Mouse (Mus musculus) testis, adult 2 months (tissue): ENCODE data around the gene Ski. TPM values are rescaled to one million over a fixed set of nuclear protein-coding genes. Genes with fewer than 3 reads are reported as not detected.

Experiments used
- H3K27ac ChIP-seq: fragments of 200-500 bp; 2 replicates; pipeline ENCODE4 v1.5.1; 2012; ENCODE audit warnings: low read depth, low read length; ENCODE audit not compliant: control insufficient read depth, insufficient read depth
- H3K27me3 ChIP-seq: fragments of 200-500 bp; 2 replicates; pipeline ENCODE4 v1.6.1; 2012; ENCODE audit warnings: mild to moderate bottlenecking, low read length, moderate library complexity; ENCODE audit not compliant: control insufficient read depth, insufficient read depth
- H3K36me3 ChIP-seq: fragments of 200-500 bp; 2 replicates; pipeline ENCODE4 v1.6.1; 2012; ENCODE audit warnings: mild to moderate bottlenecking, low read length; ENCODE audit not compliant: control insufficient read depth, insufficient read depth
- H3K4me1 ChIP-seq: fragments of 200-500 bp; 2 replicates; pipeline ENCODE4 v1.6.1; 2012; ENCODE audit warnings: low read length; ENCODE audit not compliant: control insufficient read depth, insufficient read depth
- H3K4me3 ChIP-seq: fragments of 200-500 bp; 2 replicates; pipeline ENCODE4 v1.5.1; 2012; ENCODE audit warnings: low read depth, mild to moderate bottlenecking, low read length, moderate library complexity, mixed read lengths; ENCODE audit not compliant: control insufficient read depth
- CTCF ChIP-seq: fragments of 200-500 bp; IDR thresholded peaks from 2 replicates; pipeline ENCODE4 v1.5.1; 2012; ENCODE audit warnings: low read depth, mild to moderate bottlenecking, inconsistent platforms, low read length, moderate library complexity; ENCODE audit not compliant: control insufficient read depth, insufficient read depth, insufficient replicate concordance
- POLR2A ChIP-seq: fragments of 200-500 bp; IDR thresholded peaks from 2 replicates; pipeline ENCODE4 v1.6.1; 2012; ENCODE audit warnings: low read depth, mild to moderate bottlenecking, inconsistent platforms, low read length, moderate library complexity; ENCODE audit not compliant: control insufficient read depth
- polyA plus RNA-seq: library from polyadenylated mRNA; depleted of rRNA; stranded (reverse); fragments of >200 nt; gene quantifications from 2 replicates; pipeline ENCODE4 v1.2.3, GENCODE M21; 2012

Ski gene
- polyA plus RNA-seq, 1 experiment: 5.0 TPM

- Histone ChIP-seq H3K36me3 (no peaks in the 10 kb centered on the region), H3K4me1 (peaks cover 22% of the 10 kb centered on the region), H3K4me3 (peak overlapping the region; percentile 69), H3K27me3 (no peaks in the 10 kb centered on the region), H3K27ac (peak overlapping the region; percentile 34; the same call in 1 of the 2 replicates)
- TF ChIP-seq CTCF: no peak
- TF ChIP-seq POLR2A: no peak
Observed at GRCm38 (mm10) chr4:155151221-155151788, 71.1 kb downstream of the Ski start.

GRCm38 (mm10) chr4:155150276-155151113 lies 71.9 kb downstream of the Ski start:
- Histone ChIP-seq H3K27ac (peak overlapping the region; percentile 34; the same call in 1 of the 2 replicates), H3K27me3 (no peaks in the 10 kb centered on the region), H3K4me1 (peaks cover 22% of the 10 kb centered on the region), H3K36me3 (no peaks in the 10 kb centered on the region), H3K4me3 (peak overlapping the region; percentile 69)
- no peak for TF ChIP-seq CTCF
- TF ChIP-seq POLR2A: no peak

GRCm38 (mm10) chr4:155149941-155150275 lies 72.5 kb downstream of the Ski start:
- TF ChIP-seq POLR2A: no peak
- no peak for TF ChIP-seq CTCF
- H3K27ac ChIP-seq: no peak overlapping the region
- no peak overlapping the region for H3K4me3 ChIP-seq
- H3K27me3 ChIP-seq: no peaks in the 10 kb centered on the region
- H3K4me1 ChIP-seq: peaks cover 22% of the 10 kb centered on the region
- H3K36me3 ChIP-seq: no peaks in the 10 kb centered on the region

DNA sequence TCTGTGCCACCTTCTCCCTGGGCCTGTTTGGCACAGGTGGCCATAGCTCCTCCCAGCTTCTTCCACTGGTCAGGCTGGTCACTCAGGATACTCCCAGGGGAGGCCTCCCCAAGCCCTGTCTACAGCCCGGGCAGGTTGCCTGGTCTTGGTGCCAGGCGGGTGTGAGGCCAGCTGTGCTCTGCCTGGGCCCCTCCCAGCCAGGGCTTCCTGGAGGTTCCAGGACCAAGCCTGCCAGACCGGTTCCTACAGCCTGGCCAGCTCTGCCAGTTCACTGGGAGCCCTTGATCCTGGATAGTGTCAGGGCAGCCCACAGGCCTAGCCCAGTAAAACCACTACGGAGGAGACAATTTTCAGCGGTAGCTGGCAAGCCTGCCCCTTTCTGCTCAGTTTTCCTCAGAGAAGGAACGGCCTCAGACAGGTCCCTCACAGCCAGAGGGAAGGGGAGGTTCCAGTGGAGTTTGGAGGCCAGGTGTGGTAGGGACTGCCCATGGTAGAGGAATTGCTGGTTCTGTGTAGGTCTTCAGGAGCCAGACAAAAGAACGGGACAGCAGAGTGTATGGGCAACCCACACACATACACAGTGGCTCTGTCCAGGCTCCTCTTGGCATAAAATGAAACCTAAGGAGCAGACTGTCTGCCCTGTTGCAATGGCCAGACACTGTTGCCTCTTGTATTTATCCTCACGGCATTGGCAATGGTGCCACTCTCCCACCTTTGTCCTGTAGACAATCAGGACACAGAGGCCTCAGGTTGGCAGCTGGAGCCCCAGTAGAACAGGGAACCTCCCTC lies 73.3 kb downstream of the Ski start:
- Histone ChIP-seq H3K27ac (no peak overlapping the region; the same call in 1 of the 2 replicates), H3K4me1 (peaks cover 22% of the 10 kb centered on the region), H3K36me3 (no peaks in the 10 kb centered on the region), H3K27me3 (no peaks in the 10 kb centered on the region), H3K4me3 (no peak overlapping the region)
- TF ChIP-seq CTCF (no peak), POLR2A (no peak)

GRCm38 (mm10) chr4:155148453-155148852 lies 73.9 kb downstream of the Ski start:
- Histone ChIP-seq H3K27ac (no peak overlapping the region), H3K36me3 (no peaks in the 10 kb centered on the region), H3K4me3 (no peak overlapping the region), H3K27me3 (no peaks in the 10 kb centered on the region), H3K4me1 (peaks cover 22% of the 10 kb centered on the region)
- TF ChIP-seq POLR2A (no peak), CTCF (no peak)

DNA sequence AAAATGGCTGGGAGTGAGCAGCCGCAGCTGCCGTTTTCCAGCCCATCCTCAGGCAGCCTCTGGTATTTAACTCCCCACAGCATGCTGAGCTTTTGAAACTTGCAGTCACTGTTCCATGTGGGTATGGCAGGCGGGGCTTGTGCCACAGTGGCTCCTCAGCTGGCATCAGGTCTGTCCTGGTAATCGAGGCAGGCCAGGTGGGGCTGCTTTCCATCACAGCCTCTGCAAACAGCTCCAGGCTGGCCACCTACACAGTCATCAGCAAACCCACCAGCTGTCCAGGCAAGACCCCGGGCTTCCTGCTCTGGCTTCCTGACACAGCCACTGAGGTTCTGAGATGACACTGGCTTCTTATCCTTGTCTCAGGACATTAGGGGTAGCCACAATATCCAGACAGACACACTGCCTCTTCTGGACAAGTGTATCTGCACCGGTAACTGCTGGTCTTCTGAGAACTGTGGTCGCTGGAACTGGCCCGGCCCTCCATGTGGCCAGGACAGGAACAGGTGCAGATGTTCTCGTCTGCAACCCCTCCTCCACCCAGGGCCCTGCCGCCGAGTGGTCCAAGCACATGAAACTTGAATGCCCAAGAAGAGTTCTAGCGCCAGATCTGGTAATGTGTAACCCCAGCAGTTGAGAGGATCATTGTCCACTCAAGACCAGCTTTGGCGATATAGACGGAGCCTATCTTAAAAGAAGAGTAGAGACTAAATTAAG lies 76.1 kb downstream of the Ski start:
- H3K36me3 ChIP-seq: no peaks in the 10 kb centered on the region
- H3K4me3 ChIP-seq: no peak overlapping the region
- TF ChIP-seq POLR2A (no peak), CTCF (no peak)
- H3K27ac ChIP-seq: no peak overlapping the region
- no peaks in the 10 kb centered on the region for H3K27me3 ChIP-seq
- peaks cover 19% of the 10 kb centered on the region for H3K4me1 ChIP-seq
